Mouse (Mus musculus) forebrain, postnatal 0 days (tissue): ENCODE measurements around the gene Ifit3. TPM values are rescaled to one million over a fixed set of nuclear protein-coding genes. Genes with fewer than 3 reads are reported as not detected.
A peak's percentile ranks its signal among the peaks of the same experiment; 100 is the strongest.
"Not testable (repeated sequence)": the region's sequence is repeated elsewhere in the genome, so short reads cannot be mapped to it uniquely, and the experiment has no call there.

ENCODE experiments used
- ATAC-seq: fragments of 200-750 bp; cut with Nextera tagmentation; 2 replicates; pipeline ENCODE4 v1.8.0; 2017; ENCODE audit warnings: mild to moderate bottlenecking, moderate library complexity
- DNase-seq: peaks from one replicate; pipeline ENCODE4 v3.0.0-alpha.2; 2015
- H3K27ac ChIP-seq: fragments of 300-500 bp; sonication (generic); 2 replicates; pipeline ENCODE4 v1.5.1; 2014; ENCODE audit warnings: low read depth, mild to moderate bottlenecking, antibody characterized with exemption, low read length, moderate library complexity, mixed read lengths
- H3K27me3 ChIP-seq: fragments of 300-500 bp; sonication (generic); 2 replicates; pipeline ENCODE4 v1.6.1; 2014; ENCODE audit warnings: mild to moderate bottlenecking, low read length, mixed read lengths; ENCODE audit not compliant: insufficient read depth
- H3K36me3 ChIP-seq: fragments of 300-500 bp; sonication (generic); 2 replicates; pipeline ENCODE4 v1.6.1; 2014; ENCODE audit warnings: mild to moderate bottlenecking, moderate library complexity; ENCODE audit not compliant: insufficient read depth
- H3K4me1 ChIP-seq: fragments of 300-500 bp; sonication (generic); 2 replicates; pipeline ENCODE4 v1.6.1; 2014; ENCODE audit warnings: antibody characterized with exemption; ENCODE audit not compliant: insufficient read depth
- H3K4me2 ChIP-seq: fragments of 300-500 bp; sonication (generic); 2 replicates; pipeline ENCODE4 v1.6.1; 2014; ENCODE audit warnings: low read depth, mild to moderate bottlenecking, moderate library complexity
- H3K4me3 ChIP-seq: fragments of 300-500 bp; sonication (generic); 2 replicates; pipeline ENCODE4 v1.5.1; 2014; ENCODE audit warnings: low read depth, low read length, mixed read lengths
- H3K9ac ChIP-seq: fragments of 300-500 bp; sonication (generic); 2 replicates; pipeline ENCODE4 v1.6.1; 2014; ENCODE audit warnings: mild to moderate bottlenecking
- H3K9me3 ChIP-seq: fragments of 300-500 bp; sonication (generic); 2 replicates; pipeline ENCODE4 v1.6.1; 2016; ENCODE audit warnings: low read length
- CTCF ChIP-seq: sonication (generic); IDR thresholded peaks from 2 replicates; pipeline ENCODE4 v1.5.1; 2016; ENCODE audit warnings: antibody characterized with exemption, control low read depth, low read depth
- WGBS: fragments of 180-500 bp; shearing (Covaris S2); extraction: QIAGEN DNeasy Blood & Tissue Kit; methylation state at CpG from one replicate; pipeline ENCODE4 v1.1.7; 2014; 5-methylcytosine and 5-hydroxymethylcytosine counted together
- polyA plus RNA-seq: library from polyadenylated mRNA; unstranded; fragments of >200 nt; fragmentation: Nextera tagmentation; extraction: Ambion mirVana; gene quantifications from 2 replicates; pipeline ENCODE4 v1.2.1, GENCODE M21; 2015
- total RNA-seq: library from RNA; depleted of rRNA; stranded (reverse); fragments of >200 nt; gene quantifications from 2 replicates; pipeline ENCODE4 v1.2.3, GENCODE M21; 2014

Ifit3 gene
- total and polyA plus RNA-seq, 2 experiments from 2014 or later, result 2.3 to 2.7 TPM

GRCm38 (mm10) chr19:34612243-34613001, 29.1 kb downstream of the Ifit3 start:
- H3K27ac ChIP-seq, H3K4me2 ChIP-seq, H3K4me3 ChIP-seq, H3K27me3 ChIP-seq, H3K4me1 ChIP-seq, ATAC-seq, H3K9me3 ChIP-seq, H3K9ac ChIP-seq, DNase-seq, H3K36me3 ChIP-seq: not testable (repeated sequence)
- WGBS, result 89% methylated on average over 5 of the region's 11 CpGs

DNA sequence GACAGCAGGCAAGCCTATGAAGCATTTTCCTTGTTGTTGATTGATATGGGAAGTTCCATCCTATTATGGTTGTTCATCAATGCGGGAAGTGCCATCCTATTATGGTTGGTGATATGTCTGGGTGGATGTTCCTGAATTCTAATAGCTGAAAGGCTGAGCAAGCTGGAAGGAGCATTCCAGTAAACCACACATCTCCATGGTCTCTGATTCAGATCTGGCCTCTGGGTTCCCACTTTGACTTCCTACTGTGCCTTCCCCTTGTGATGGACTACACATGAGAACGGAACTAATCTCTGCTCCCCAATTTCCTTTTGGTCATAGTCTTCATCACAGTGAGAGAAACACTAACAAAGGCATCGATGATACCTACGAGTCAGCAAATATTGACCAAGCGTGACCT, 37.5 kb downstream of the Ifit3 start:
- no peak for TF ChIP-seq CTCF
- H3K27ac ChIP-seq, result no peak overlapping the region
- no peak for ATAC-seq
- no peak overlapping the region for H3K4me2 ChIP-seq
- DNase-seq, result no peak
- H3K4me1 ChIP-seq, result no peaks in the 10 kb centered on the region
- H3K36me3 ChIP-seq, result no peaks in the 10 kb centered on the region
- H3K9ac ChIP-seq, result no peak overlapping the region
- 94% methylated on average over 5 of the region's 5 CpGs for WGBS
- no peaks in the 10 kb centered on the region for H3K9me3 ChIP-seq
- H3K4me3 ChIP-seq, result no peak overlapping the region
- H3K27me3 ChIP-seq, result no peaks in the 10 kb centered on the region

GRCm38 (mm10) chr19:34623781-34624180, 40.5 kb downstream of the Ifit3 start:
- 95% methylated on average over 6 of the region's 6 CpGs for WGBS
- Histone ChIP-seq H3K9me3 (no peaks in the 10 kb centered on the region), H3K27ac (no peak overlapping the region), H3K4me1 (no peaks in the 10 kb centered on the region), H3K4me3 (no peak overlapping the region), H3K27me3 (no peaks in the 10 kb centered on the region), H3K4me2 (no peak overlapping the region), H3K9ac (no peak overlapping the region), H3K36me3 (no peaks in the 10 kb centered on the region)
- no peak for DNase-seq
- no peak for TF ChIP-seq CTCF
- ATAC-seq, result no peak

DNA sequence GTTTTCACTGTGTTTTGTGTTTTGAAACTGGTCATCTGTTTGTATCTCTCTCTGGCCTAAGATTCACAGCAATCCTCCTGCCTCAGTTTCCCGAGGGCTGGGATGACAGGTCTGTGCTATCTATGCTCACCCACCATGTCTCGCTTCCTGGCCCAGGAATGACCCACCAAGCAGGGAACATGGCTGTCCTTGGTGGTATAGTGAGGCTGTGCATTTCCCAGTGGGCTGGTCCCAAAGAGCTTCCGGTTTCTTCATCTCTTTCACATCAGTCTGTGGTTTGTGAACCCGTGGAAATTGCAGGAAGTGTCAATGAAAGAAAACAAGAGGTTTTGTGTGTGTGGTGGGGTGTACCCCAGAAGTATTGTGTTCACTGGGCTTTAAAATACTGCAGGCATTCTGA, 41.3 kb downstream of the Ifit3 start:
- no peak for DNase-seq
- Histone ChIP-seq H3K27ac (no peak overlapping the region), H3K4me2 (no peak overlapping the region), H3K27me3 (no peaks in the 10 kb centered on the region), H3K36me3 (no peaks in the 10 kb centered on the region), H3K4me3 (no peak overlapping the region), H3K4me1 (no peaks in the 10 kb centered on the region), H3K9me3 (no peaks in the 10 kb centered on the region), H3K9ac (no peak overlapping the region)
- no peak for ATAC-seq
- TF ChIP-seq CTCF, result no peak
- 79% methylated on average over 4 of the region's 4 CpGs for WGBS

GRCm38 (mm10) chr19:34627496-34627895, 44.2 kb downstream of the Ifit3 start:
- WGBS, result 79% methylated on average over 2 of the region's 2 CpGs

DNA sequence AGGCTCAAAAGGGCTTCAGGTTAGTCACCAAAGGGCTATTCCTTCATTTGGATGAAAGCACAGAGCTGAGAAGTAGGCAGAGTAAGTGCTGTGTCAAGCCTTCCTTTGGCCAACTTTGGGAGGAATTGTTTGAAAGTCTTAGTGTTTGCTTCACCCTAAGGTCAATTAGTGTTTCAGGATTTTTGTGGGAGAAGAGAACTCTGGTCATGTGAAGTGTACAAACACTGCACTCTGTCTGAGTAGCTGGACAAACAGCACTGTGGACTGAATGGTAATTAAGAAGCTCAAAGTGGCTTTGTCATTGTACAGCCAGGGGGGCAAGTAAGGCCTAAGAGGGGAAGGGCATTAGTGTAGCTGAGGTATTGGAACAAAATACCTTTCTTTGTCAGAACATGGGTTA, 48.2 kb downstream of the Ifit3 start:
- H3K9me3 ChIP-seq, result no peaks in the 10 kb centered on the region
- H3K9ac ChIP-seq, result no peak overlapping the region
- no peaks in the 10 kb centered on the region for H3K4me1 ChIP-seq
- no peak for TF ChIP-seq CTCF
- DNase-seq (no peak), ATAC-seq (no peak)
- H3K27me3 ChIP-seq, result no peaks in the 10 kb centered on the region
- no peak overlapping the region for H3K4me3 ChIP-seq
- no peak overlapping the region for H3K4me2 ChIP-seq
- no peaks in the 10 kb centered on the region for H3K36me3 ChIP-seq
- no peak overlapping the region for H3K27ac ChIP-seq

More at GRCm38 (mm10) chr19:34627496-34627895, 44.2 kb downstream of the Ifit3 start:
- H3K36me3 ChIP-seq, result no peaks in the 10 kb centered on the region
- no peak for TF ChIP-seq CTCF
- H3K9ac ChIP-seq, result no peak overlapping the region
- DNase-seq, result no peak
- ATAC-seq, result no peak
- H3K4me1 ChIP-seq, result no peaks in the 10 kb centered on the region
- H3K27ac ChIP-seq, result no peak overlapping the region
- H3K4me2 ChIP-seq, result no peak overlapping the region
- no peak overlapping the region for H3K4me3 ChIP-seq
- no peaks in the 10 kb centered on the region for H3K9me3 ChIP-seq
- no peaks in the 10 kb centered on the region for H3K27me3 ChIP-seq

- H3K36me3 ChIP-seq, result no peaks in the 10 kb centered on the region
- DNase-seq (peak; percentile 1), ATAC-seq (no peak)
- H3K4me2 ChIP-seq, result no peak overlapping the region
- no peak overlapping the region for H3K9ac ChIP-seq
- no peak overlapping the region for H3K4me3 ChIP-seq
- H3K4me1 ChIP-seq, result no peaks in the 10 kb centered on the region
- no peaks in the 10 kb centered on the region for H3K27me3 ChIP-seq
- 65% methylated on average over 2 of the region's 2 CpGs for WGBS
- no peaks in the 10 kb centered on the region for H3K9me3 ChIP-seq
- H3K27ac ChIP-seq, result no peak overlapping the region
- no peak for TF ChIP-seq CTCF
Observed at GRCm38 (mm10) chr19:34633484-34633883, 50.2 kb downstream of the Ifit3 start.
